Mouse (Mus musculus): ENCODE data around the gene Cyb5d2. TPM values are rescaled to one million over a fixed set of nuclear protein-coding genes. Genes with fewer than 3 reads are reported as not detected.

Gene Cyb5d2
- total and polyA plus RNA-seq, 2 experiments from 2014 or later, result 7.3 to 10.2 TPM

DNA sequence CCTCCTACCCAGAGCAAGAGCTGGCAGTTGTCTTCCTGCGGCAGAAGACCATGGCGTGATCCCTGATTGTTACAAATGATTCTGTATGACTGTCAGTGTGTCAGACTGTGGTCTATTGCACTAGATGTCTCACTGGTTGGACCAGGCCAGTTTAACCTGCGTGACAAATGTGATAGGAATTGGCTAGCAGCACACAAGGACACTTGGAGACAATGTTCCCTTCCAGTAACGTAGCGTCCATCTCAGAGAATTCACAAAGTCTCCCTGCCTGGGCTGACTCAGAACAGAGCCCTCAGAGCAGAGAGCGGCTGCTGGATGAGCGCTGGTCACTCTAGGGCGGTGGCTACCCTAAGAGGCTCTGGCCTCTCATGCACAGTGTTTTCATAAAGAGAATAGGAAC, 28.2 kb downstream of the Cyb5d2 start:
- no peak for ATAC-seq (ENCODE audit: insufficient read depth, low read depth)
- TF ChIP-seq EP300 (IDR thresholded peaks at IDR 0.05; ENCODE audit: low read depth) (no peak), CTCF (IDR thresholded peaks at IDR 0.05; ENCODE audit: low read depth) (no peak)
- DNase-seq (ENCODE audit: low spot score), result no peak
- peaks cover 41% of the 10 kb centered on the region for H3K36me3 ChIP-seq (replicated peaks; ENCODE audit: control insufficient read depth, insufficient read depth, low read length)
- no peaks in the 10 kb centered on the region for H3K27me3 ChIP-seq (ENCODE audit: control insufficient read depth, insufficient read depth, low read length)
- no peak overlapping the region for H3K27ac ChIP-seq (ENCODE audit: low read depth)
- H3K4me2 ChIP-seq (ENCODE audit: low read depth, low read length), result no peak overlapping the region
- no peak overlapping the region for H3K9ac ChIP-seq (replicated peaks; ENCODE audit: low read depth, low read length)
- WGBS, result 88% methylated on average over 8 of the region's 8 CpGs
- H3K9me3 ChIP-seq (replicated peaks; ENCODE audit: control insufficient read depth, low read length), result no peaks in the 10 kb centered on the region
- H3K4me3 ChIP-seq (ENCODE audit: low read depth, low read length), result no peak overlapping the region
- no peaks in the 10 kb centered on the region for H3K4me1 ChIP-seq (ENCODE audit: control insufficient read depth, insufficient read depth)

DNA sequence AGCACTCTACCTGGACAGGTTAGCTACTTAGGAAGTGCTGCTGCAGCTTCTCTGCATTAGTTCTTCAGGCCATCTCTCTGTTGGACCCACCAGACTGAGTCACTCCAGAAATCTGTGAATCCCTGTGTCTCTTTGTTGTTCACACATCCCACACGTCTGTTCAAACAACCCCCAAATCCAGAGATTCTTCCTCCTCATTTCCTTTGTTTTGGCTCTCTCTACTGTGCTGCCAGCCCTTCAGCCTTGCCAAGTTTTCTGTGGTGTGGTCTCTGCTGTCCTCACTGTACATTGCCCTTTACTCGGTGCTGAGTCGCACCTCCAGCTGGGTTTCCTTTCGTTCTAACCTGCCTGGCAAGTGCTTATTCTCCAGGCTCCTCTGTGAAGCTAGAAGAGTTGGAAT, 31.7 kb downstream of the Cyb5d2 start:
- H3K4me2 ChIP-seq (ENCODE audit: low read depth, low read length), result no peak overlapping the region
- TF ChIP-seq CTCF (IDR thresholded peaks at IDR 0.05; ENCODE audit: low read depth) (no peak), EP300 (IDR thresholded peaks at IDR 0.05; ENCODE audit: low read depth) (no peak)
- H3K9ac ChIP-seq (replicated peaks; ENCODE audit: low read depth, low read length), result no peak overlapping the region
- H3K4me3 ChIP-seq (ENCODE audit: low read depth, low read length), result no peak overlapping the region
- H3K27ac ChIP-seq (ENCODE audit: low read depth), result no peak overlapping the region
- DNase-seq (ENCODE audit: low spot score) (no peak), ATAC-seq (ENCODE audit: insufficient read depth, low read depth) (no peak)
- H3K36me3 ChIP-seq (replicated peaks; ENCODE audit: control insufficient read depth, insufficient read depth, low read length), result peaks cover 70% of the 10 kb centered on the region
- WGBS, result 85% methylated on average over 4 of the region's 4 CpGs
- H3K4me1 ChIP-seq (ENCODE audit: control insufficient read depth, insufficient read depth), result no peaks in the 10 kb centered on the region
- H3K9me3 ChIP-seq (replicated peaks; ENCODE audit: control insufficient read depth, low read length), result no peaks in the 10 kb centered on the region
- H3K27me3 ChIP-seq (ENCODE audit: control insufficient read depth, insufficient read depth, low read length), result no peaks in the 10 kb centered on the region

DNA sequence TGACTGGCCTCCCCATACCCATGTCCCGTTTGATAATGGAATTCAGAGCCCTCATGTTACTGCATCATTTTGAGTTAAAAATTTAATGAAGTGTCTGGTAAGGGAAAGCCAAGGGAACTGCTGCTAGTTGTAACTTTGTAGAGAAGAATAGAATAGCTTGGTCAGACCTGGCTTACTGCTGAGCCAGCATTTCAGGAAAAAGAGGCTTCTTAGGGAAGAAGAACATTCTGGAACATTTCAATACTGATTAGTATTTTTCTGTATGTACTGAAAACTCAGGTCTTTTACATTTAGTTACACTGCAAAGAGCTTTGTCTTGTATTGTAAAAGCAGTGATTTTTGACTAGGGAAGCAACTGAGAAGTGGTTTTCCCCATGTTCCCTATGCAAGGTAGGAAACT, 35.2 kb downstream of the Cyb5d2 start:
- DNase-seq (ENCODE audit: low spot score), result no peak
- Histone ChIP-seq H3K9me3 (replicated peaks; ENCODE audit: control insufficient read depth, low read length) (no peaks in the 10 kb centered on the region), H3K9ac (replicated peaks; ENCODE audit: low read depth, low read length) (no peak overlapping the region), H3K27me3 (ENCODE audit: control insufficient read depth, insufficient read depth, low read length) (no peaks in the 10 kb centered on the region), H3K4me1 (ENCODE audit: control insufficient read depth, insufficient read depth) (no peaks in the 10 kb centered on the region), H3K27ac (ENCODE audit: low read depth) (no peak overlapping the region), H3K4me2 (ENCODE audit: low read depth, low read length) (no peak overlapping the region), H3K4me3 (ENCODE audit: low read depth, low read length) (no peak overlapping the region), H3K36me3 (replicated peaks; ENCODE audit: control insufficient read depth, insufficient read depth, low read length) (peaks cover 86% of the 10 kb centered on the region)
- no peak for ATAC-seq (ENCODE audit: insufficient read depth, low read depth)
- no peak for TF ChIP-seq CTCF (IDR thresholded peaks at IDR 0.05; ENCODE audit: low read depth)
- no peak for TF ChIP-seq EP300 (IDR thresholded peaks at IDR 0.05; ENCODE audit: low read depth)
- 69% methylated on average over 1 of the region's 1 CpGs for WGBS

- DNase-seq (ENCODE audit: low spot score) (no peak), ATAC-seq (ENCODE audit: insufficient read depth, low read depth) (no peak)
- 87% methylated on average over 6 of the region's 6 CpGs for WGBS
- H3K27ac ChIP-seq (ENCODE audit: low read depth), result no peak overlapping the region
- no peak overlapping the region for H3K4me3 ChIP-seq (ENCODE audit: low read depth, low read length)
- TF ChIP-seq EP300 (IDR thresholded peaks at IDR 0.05; ENCODE audit: low read depth) (no peak), CTCF (IDR thresholded peaks at IDR 0.05; ENCODE audit: low read depth) (no peak)
- H3K4me1 ChIP-seq (ENCODE audit: control insufficient read depth, insufficient read depth), result no peaks in the 10 kb centered on the region
- no peaks in the 10 kb centered on the region for H3K27me3 ChIP-seq (ENCODE audit: control insufficient read depth, insufficient read depth, low read length)
- H3K9me3 ChIP-seq (replicated peaks; ENCODE audit: control insufficient read depth, low read length), result no peaks in the 10 kb centered on the region
- no peak overlapping the region for H3K9ac ChIP-seq (replicated peaks; ENCODE audit: low read depth, low read length)
- peaks cover 93% of the 10 kb centered on the region for H3K36me3 ChIP-seq (replicated peaks; ENCODE audit: control insufficient read depth, insufficient read depth, low read length)
- H3K4me2 ChIP-seq (ENCODE audit: low read depth, low read length), result no peak overlapping the region
Observed at GRCm38 (mm10) chr11:72759581-72759980, 36.4 kb downstream of the Cyb5d2 start.

- Histone ChIP-seq H3K36me3 (replicated peaks; ENCODE audit: control insufficient read depth, insufficient read depth, low read length) (peaks cover 93% of the 10 kb centered on the region), H3K4me2 (ENCODE audit: low read depth, low read length) (no peak overlapping the region), H3K9ac (replicated peaks; ENCODE audit: low read depth, low read length) (no peak overlapping the region), H3K4me3 (ENCODE audit: low read depth, low read length) (no peak overlapping the region), H3K9me3 (replicated peaks; ENCODE audit: control insufficient read depth, low read length) (no peaks in the 10 kb centered on the region), H3K27me3 (ENCODE audit: control insufficient read depth, insufficient read depth, low read length) (no peaks in the 10 kb centered on the region), H3K4me1 (ENCODE audit: control insufficient read depth, insufficient read depth) (no peaks in the 10 kb centered on the region), H3K27ac (ENCODE audit: low read depth) (no peak overlapping the region)
- ATAC-seq (ENCODE audit: insufficient read depth, low read depth) (no peak), DNase-seq (ENCODE audit: low spot score) (no peak)
- WGBS, result 94% methylated on average over 5 of the region's 5 CpGs
- TF ChIP-seq EP300 (IDR thresholded peaks at IDR 0.05; ENCODE audit: low read depth) (no peak), CTCF (IDR thresholded peaks at IDR 0.05; ENCODE audit: low read depth) (no peak)
Observed at GRCm38 (mm10) chr11:72758316-72758715, 37.6 kb downstream of the Cyb5d2 start.

DNA sequence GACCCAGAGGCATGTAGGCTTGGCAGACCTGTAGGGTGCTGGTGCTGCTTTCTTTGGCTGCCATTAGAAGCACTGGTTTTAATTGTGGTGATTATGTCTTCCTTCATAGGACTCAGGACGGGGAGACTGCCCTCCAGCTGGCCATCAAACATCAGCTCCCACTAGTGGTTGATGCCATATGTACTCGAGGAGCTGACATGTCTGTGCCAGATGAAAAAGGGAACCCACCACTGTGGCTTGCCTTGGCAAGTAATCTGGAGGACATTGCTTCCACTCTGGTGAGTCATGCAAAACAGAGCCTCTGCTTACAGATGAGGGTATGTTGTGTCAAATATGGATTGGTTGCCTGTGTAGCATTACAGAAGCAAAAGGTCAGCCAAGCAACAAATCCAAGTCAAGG, 44.0 kb downstream of the Cyb5d2 start:
- Histone ChIP-seq H3K27ac (ENCODE audit: low read depth) (no peak overlapping the region), H3K36me3 (replicated peaks; ENCODE audit: control insufficient read depth, insufficient read depth, low read length) (peaks cover 95% of the 10 kb centered on the region), H3K27me3 (ENCODE audit: control insufficient read depth, insufficient read depth, low read length) (no peaks in the 10 kb centered on the region), H3K4me3 (ENCODE audit: low read depth, low read length) (no peak overlapping the region), H3K9ac (replicated peaks; ENCODE audit: low read depth, low read length) (no peak overlapping the region), H3K4me2 (ENCODE audit: low read depth, low read length) (no peak overlapping the region), H3K9me3 (replicated peaks; ENCODE audit: control insufficient read depth, low read length) (no peaks in the 10 kb centered on the region), H3K4me1 (ENCODE audit: control insufficient read depth, insufficient read depth) (no peaks in the 10 kb centered on the region)
- DNase-seq (ENCODE audit: low spot score) (peak; percentile 30), ATAC-seq (ENCODE audit: insufficient read depth, low read depth) (no peak; the same call in 1 of the 2 replicates)
- WGBS, result 35% methylated on average over 2 of the region's 2 CpGs
- no peak for TF ChIP-seq EP300 (IDR thresholded peaks at IDR 0.05; ENCODE audit: low read depth)
- peak; percentile 30; the same call in 1 of the 2 replicates for TF ChIP-seq CTCF (IDR thresholded peaks at IDR 0.05; ENCODE audit: low read depth)
